Mouse (Mus musculus): ENCODE data around the gene Cd59a. TPM values are rescaled to one million over a fixed set of nuclear protein-coding genes. Genes with fewer than 3 reads are reported as not detected.
"Not testable (repeated sequence)": the region's sequence is repeated elsewhere in the genome, so short reads cannot be mapped to it uniquely, and the experiment has no call there.

Cd59a gene
- polyA plus RNA-seq, 1 experiment from 2014 or later, result 62.0 TPM

GRCm38 (mm10) chr2:104109528-104109927, 13.9 kb downstream of the Cd59a start:
- peak overlapping the region; percentile 16; the same call in 1 of the 2 replicates for H3K4me2 ChIP-seq
- peaks cover 14% of the 10 kb centered on the region for H3K4me1 ChIP-seq
- 0 out of 2 replicates have a peak overlapping the region, but pooled peaks have one; percentile 14 for H3K9ac ChIP-seq
- no peak overlapping the region for H3K4me3 ChIP-seq
- no peaks in the 10 kb centered on the region for H3K27me3 ChIP-seq (replicated peaks)
- H3K9me3 ChIP-seq, result no peaks in the 10 kb centered on the region
- no peak for ATAC-seq (ENCODE audit: extremely low read depth, insufficient number of reproducible peaks, low FRiP score, low TSS enrichment)
- WGBS, result 29% methylated on average over 2 of the region's 2 CpGs
- H3K27ac ChIP-seq (replicated peaks), result peak overlapping the region; percentile 81
- peaks cover 39% of the 10 kb centered on the region for H3K36me3 ChIP-seq

GRCm38 (mm10) chr2:104110031-104110430, 14.4 kb downstream of the Cd59a start:
- Histone ChIP-seq H3K4me3 (no peak overlapping the region), H3K9ac (no peak overlapping the region), H3K4me1 (peaks cover 14% of the 10 kb centered on the region), H3K27me3 (replicated peaks) (no peaks in the 10 kb centered on the region), H3K9me3 (no peaks in the 10 kb centered on the region), H3K4me2 (no peak overlapping the region), H3K27ac (replicated peaks) (peak overlapping the region; percentile 81; the same call in 1 of the 2 replicates), H3K36me3 (peaks cover 40% of the 10 kb centered on the region)
- WGBS, result 77% methylated on average over 4 of the region's 4 CpGs
- no peak for ATAC-seq (ENCODE audit: extremely low read depth, insufficient number of reproducible peaks, low FRiP score, low TSS enrichment)

GRCm38 (mm10) chr2:104111170-104111797, 15.7 kb downstream of the Cd59a start:
- not testable (repeated sequence) for H3K4me2 ChIP-seq; H3K9ac ChIP-seq; H3K27ac ChIP-seq (replicated peaks); H3K4me3 ChIP-seq; H3K9me3 ChIP-seq; ATAC-seq (ENCODE audit: extremely low read depth, insufficient number of reproducible peaks, low FRiP score, low TSS enrichment); H3K27me3 ChIP-seq (replicated peaks)
- Histone ChIP-seq H3K4me1 (peaks cover 14% of the 10 kb centered on the region), H3K36me3 (peaks cover 29% of the 10 kb centered on the region)
- WGBS, result no CpG with 5 or more reads among the region's 1 CpGs

GRCm38 (mm10) chr2:104113563-104113962, 18.0 kb downstream of the Cd59a start:
- H3K9me3 ChIP-seq; H3K9ac ChIP-seq; H3K27ac ChIP-seq (replicated peaks); H3K4me3 ChIP-seq; H3K4me2 ChIP-seq; ATAC-seq (ENCODE audit: extremely low read depth, insufficient number of reproducible peaks, low FRiP score, low TSS enrichment); H3K27me3 ChIP-seq (replicated peaks): not testable (repeated sequence)
- peaks cover 14% of the 10 kb centered on the region for H3K4me1 ChIP-seq
- peaks cover 31% of the 10 kb centered on the region for H3K36me3 ChIP-seq

GRCm38 (mm10) chr2:104114898-104115297, 19.3 kb downstream of the Cd59a start:
- peaks cover 19% of the 10 kb centered on the region for H3K4me1 ChIP-seq
- H3K27me3 ChIP-seq (replicated peaks), result no peaks in the 10 kb centered on the region
- 80% methylated on average over 3 of the region's 3 CpGs for WGBS
- H3K4me2 ChIP-seq, result no peak overlapping the region
- no peak overlapping the region for H3K4me3 ChIP-seq
- no peak for ATAC-seq (ENCODE audit: extremely low read depth, insufficient number of reproducible peaks, low FRiP score, low TSS enrichment)
- H3K9ac ChIP-seq, result no peak overlapping the region
- H3K36me3 ChIP-seq, result peaks cover 31% of the 10 kb centered on the region
- no peak overlapping the region for H3K27ac ChIP-seq (replicated peaks)
- H3K9me3 ChIP-seq, result no peaks in the 10 kb centered on the region

- not testable (repeated sequence) for H3K27me3 ChIP-seq (replicated peaks); H3K4me2 ChIP-seq; H3K4me3 ChIP-seq; H3K27ac ChIP-seq (replicated peaks); H3K9me3 ChIP-seq; H3K9ac ChIP-seq; ATAC-seq (ENCODE audit: extremely low read depth, insufficient number of reproducible peaks, low FRiP score, low TSS enrichment)
- H3K36me3 ChIP-seq, result peaks cover 25% of the 10 kb centered on the region
- peaks cover 39% of the 10 kb centered on the region for H3K4me1 ChIP-seq
Measured at GRCm38 (mm10) chr2:104117173-104117572, 21.6 kb downstream of the Cd59a start.

- WGBS, result 82% methylated on average over 1 of the region's 1 CpGs
Measured at GRCm38 (mm10) chr2:104119097-104119496, 23.5 kb downstream of the Cd59a start.

GRCm38 (mm10) chr2:104120312-104120711, 24.7 kb downstream of the Cd59a start:
- H3K36me3 ChIP-seq, result peaks cover 7% of the 10 kb centered on the region; the same call in 1 of the 2 replicates
- no peak overlapping the region for H3K4me2 ChIP-seq
- H3K4me1 ChIP-seq, result peaks cover 59% of the 10 kb centered on the region
- no peak overlapping the region for H3K4me3 ChIP-seq
- WGBS, result 36% methylated on average over 6 of the region's 6 CpGs
- H3K9ac ChIP-seq, result peak overlapping the region; percentile 41; the same call in 1 of the 2 replicates
- ATAC-seq (ENCODE audit: extremely low read depth, insufficient number of reproducible peaks, low FRiP score, low TSS enrichment), result no peak
- H3K9me3 ChIP-seq, result no peaks in the 10 kb centered on the region
- H3K27me3 ChIP-seq (replicated peaks), result 0 out of 2 replicates have a peak, but pooled peaks cover 1% of the 10 kb centered on the region
- peak overlapping the region; percentile 91 for H3K27ac ChIP-seq (replicated peaks)

More at GRCm38 (mm10) chr2:104119097-104119496, 23.5 kb downstream of the Cd59a start:
- peaks cover 13% of the 10 kb centered on the region for H3K36me3 ChIP-seq
- H3K9me3 ChIP-seq, result no peaks in the 10 kb centered on the region
- H3K4me1 ChIP-seq, result peaks cover 52% of the 10 kb centered on the region
- peak overlapping the region; percentile 91; the same call in 1 of the 2 replicates for H3K27ac ChIP-seq (replicated peaks)
- no peak overlapping the region for H3K9ac ChIP-seq
- no peaks in the 10 kb centered on the region for H3K27me3 ChIP-seq (replicated peaks)
- H3K4me2 ChIP-seq, result no peak overlapping the region
- no peak for ATAC-seq (ENCODE audit: extremely low read depth, insufficient number of reproducible peaks, low FRiP score, low TSS enrichment)
- no peak overlapping the region for H3K4me3 ChIP-seq

- Histone ChIP-seq H3K27ac (replicated peaks) (peak overlapping the region; percentile 91), H3K4me2 (peak overlapping the region; percentile 97), H3K36me3 (peaks cover 7% of the 10 kb centered on the region; the same call in 1 of the 2 replicates), H3K9ac (peak overlapping the region; percentile 54), H3K4me1 (peaks cover 59% of the 10 kb centered on the region), H3K27me3 (replicated peaks) (peaks cover 11% of the 10 kb centered on the region; the same call in 1 of the 2 replicates), H3K9me3 (no peaks in the 10 kb centered on the region), H3K4me3 (peak overlapping the region; percentile 82)
- 59% methylated on average over 8 of the region's 8 CpGs for WGBS
- ATAC-seq (ENCODE audit: extremely low read depth, insufficient number of reproducible peaks, low FRiP score, low TSS enrichment), result no peak
Measured at GRCm38 (mm10) chr2:104121681-104122504, 26.3 kb downstream of the Cd59a start.

- peaks cover 14% of the 10 kb centered on the region; the same call in 1 of the 2 replicates for H3K27me3 ChIP-seq (replicated peaks)
- no peaks in the 10 kb centered on the region for H3K9me3 ChIP-seq
- peak; percentile 91 for ATAC-seq (ENCODE audit: extremely low read depth, insufficient number of reproducible peaks, low FRiP score, low TSS enrichment)
- H3K4me2 ChIP-seq, result peak within 1 kb of the TSS; percentile 97
- H3K36me3 ChIP-seq, result peaks cover 5% of the 10 kb centered on the region; the same call in 1 of the 2 replicates
- H3K9ac ChIP-seq, result peak within 1 kb of the TSS; percentile 95
- peak within 1 kb of the TSS; percentile 91 for H3K27ac ChIP-seq (replicated peaks)
- under 1% methylated on average over 72 of the region's 74 CpGs for WGBS
- H3K4me1 ChIP-seq, result peaks cover 59% of the 10 kb centered on the region
- peak within 1 kb of the TSS; percentile 82 for H3K4me3 ChIP-seq
Measured at GRCm38 (mm10) chr2:104122505-104123378, 27.1 kb downstream of the Cd59a start, which contains the start of gene A930018P22Rik. A930018P22Rik (plus strand) TSS chr2:104122769.

Measured in heart, embryonic 13.5 days (tissue).